Mouse (Mus musculus): ENCODE measurements at regions not wholly inside any gene's neighbourhood (a gene's known extent, or its start where the extent isn't known, plus 50 kb on each side); places are given as distances from the start of the nearest gene placed in this dataset.

DNA sequence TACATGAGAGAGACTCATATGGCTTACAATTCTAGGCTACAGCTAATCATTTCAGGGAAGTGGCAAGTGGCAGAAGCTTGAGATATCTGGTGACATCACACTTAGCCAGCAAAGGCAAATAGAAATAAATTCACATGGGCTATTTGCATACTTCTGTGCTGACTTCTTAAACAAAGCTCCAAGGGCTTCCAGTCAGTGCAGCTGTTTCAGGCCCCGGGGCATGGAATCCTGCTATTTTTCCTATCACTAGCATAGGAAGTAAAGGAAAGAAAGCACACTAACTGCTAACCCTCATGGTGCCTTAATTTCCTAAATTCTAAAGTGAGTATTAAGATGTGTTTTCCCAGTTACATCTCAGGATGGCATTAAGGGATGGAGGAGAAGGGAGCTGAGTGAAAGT lies 140.6 kb upstream of the Marcks start:
- DNase-seq (ENCODE audit: low spot score): no peak

DNA sequence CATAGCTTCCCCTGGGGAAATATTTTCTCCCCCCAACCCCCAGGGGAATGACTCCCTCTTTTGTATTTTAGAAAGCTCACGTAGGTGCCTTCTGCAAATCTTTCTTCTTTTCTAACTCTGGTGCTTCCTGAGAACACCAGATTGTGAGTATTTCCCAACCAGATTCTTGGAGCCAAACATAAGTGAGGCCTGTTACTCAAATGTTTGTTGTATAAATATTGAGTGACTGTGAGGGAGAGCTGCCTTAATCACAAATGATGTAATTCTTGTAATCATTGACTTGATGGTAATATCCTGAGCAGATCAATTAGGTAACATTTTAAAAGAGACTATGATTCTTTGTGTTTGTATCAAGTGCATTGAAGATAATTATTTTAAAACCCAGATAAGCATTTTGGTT lies 137.1 kb upstream of the Marcks start:
- no peak for DNase-seq (ENCODE audit: low spot score)

DNA sequence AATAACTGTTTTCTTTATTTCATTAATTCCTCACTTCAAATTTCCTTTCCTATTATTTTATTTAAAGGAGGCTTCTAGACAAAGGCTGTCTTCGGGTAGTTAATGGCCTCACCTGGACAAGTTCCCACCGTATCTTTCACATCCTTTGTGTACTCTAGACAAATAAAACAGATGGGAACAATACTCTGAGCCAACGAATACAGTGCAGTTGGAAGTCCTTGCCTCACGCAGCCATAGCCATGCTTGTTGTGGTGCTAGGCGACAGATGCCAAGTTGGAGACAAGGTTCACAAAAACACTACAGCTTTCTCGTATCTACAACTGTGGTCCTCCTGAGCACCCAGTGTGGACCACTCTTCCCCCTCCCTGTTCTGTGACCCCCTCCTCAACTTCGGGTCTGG lies 136.6 kb upstream of the Marcks start:
- DNase-seq (ENCODE audit: low spot score): no peak

DNA sequence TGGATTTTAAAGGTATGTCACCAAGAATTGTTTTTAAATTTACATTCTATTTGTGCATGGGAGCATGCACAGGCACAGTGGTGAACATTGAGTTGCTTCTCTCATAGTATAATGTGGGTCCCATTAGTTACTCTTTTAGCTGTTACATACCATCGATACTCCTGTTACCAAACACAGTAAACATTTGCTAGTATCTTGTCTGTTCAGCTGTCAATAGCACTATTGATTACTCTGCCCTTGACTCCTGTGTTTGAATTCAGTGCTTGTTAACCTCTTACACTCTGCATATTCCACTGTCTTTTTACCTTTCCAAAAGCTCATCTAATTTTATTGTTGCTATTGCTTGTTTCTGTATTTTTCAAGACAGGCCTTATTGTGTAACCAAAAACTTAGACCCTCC lies 133.2 kb upstream of the Marcks start:
- DNase-seq (ENCODE audit: low spot score): no peak

DNA sequence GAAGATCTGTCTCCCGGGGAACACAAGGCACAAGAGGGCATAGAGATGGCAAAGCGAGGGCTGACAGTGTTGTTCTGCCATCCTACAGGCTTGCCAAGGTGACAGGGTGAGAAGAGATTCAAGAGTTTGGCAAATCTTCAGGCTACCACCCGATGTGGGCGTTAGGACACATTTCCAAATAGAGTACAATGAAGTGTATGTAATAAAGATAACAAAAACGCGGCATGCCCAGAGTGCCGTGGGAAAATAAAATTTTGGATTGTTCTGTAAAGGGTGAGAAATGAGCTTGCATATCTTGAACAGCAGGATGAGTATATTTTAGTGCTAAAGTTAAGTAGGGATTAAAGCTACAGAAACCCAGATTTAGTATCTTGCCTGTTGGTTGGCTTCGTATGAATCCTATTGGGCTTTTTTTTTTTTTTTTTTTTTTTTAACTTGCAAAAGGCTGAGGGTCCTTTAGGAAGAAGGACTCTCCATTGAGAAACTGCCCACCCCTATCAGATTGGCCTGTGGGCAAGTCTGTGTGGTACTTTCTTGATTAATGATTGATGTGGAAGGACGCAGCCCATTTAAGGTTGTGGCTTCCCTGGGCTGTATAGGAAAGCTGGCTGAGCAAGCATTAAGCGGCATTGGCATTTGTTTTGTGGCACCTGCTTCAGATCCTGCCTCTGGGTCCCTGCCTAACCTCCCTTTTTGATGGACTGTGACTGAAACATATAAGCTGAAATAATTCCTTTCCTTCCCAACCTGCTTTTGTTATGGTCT lies 131.7 kb upstream of the Marcks start:
- no peak for DNase-seq (ENCODE audit: low spot score)

DNA sequence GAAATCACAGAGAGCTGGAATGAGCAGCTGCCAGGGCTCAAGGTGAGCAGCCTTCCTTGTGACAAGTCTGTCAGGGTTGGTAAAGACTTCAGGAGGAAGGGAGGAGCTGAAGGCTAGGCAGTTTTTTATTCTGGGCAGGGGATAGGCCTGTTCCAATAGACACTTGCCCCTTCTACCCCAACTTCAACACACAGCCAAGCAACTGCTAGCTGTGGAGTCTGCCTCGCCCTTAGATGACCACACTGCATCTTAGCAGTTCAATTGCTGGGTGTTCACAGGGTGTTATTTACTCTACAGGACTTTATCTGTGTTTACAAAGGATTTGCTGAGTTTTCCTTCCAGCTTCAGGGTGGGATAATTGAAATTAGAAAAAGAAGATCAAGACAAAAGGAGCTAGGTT lies 128.2 kb upstream of the Marcks start:
- DNase-seq (ENCODE audit: low spot score): no peak

DNA sequence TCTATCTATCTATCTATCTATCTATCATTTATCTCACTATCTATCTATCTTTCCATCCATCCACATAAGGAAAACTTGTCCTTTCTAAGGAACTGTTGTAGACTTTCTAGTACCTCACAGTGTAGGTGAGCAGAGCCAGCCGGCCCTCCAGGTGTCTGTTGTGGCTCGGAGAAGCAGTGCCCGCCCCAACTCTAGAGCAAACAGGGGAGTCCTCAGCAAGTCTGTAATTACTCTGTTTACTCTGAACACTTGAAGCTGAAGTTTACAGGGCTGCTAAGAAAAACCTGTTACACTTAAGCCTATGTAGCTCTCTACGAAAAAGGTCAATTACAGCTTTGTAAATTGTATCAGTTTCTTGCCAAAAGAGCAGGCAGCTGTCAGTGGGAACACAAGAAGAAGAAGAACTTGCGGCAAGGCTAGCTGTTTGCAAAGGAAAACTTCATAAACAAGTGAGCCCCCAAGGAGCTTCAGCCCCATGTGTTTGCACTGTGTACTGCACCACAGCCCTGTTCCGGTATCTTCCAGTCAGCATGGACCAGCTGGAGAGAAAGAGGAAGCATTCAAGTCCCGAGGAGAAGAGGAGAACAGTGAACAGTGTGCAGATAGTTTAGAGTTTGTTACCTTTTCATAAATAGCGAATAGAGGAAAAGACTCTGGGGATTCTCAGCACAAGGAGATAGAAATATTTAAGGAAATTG lies 122.2 kb upstream of the Marcks start:
- no peak for DNase-seq (ENCODE audit: low spot score)

DNA sequence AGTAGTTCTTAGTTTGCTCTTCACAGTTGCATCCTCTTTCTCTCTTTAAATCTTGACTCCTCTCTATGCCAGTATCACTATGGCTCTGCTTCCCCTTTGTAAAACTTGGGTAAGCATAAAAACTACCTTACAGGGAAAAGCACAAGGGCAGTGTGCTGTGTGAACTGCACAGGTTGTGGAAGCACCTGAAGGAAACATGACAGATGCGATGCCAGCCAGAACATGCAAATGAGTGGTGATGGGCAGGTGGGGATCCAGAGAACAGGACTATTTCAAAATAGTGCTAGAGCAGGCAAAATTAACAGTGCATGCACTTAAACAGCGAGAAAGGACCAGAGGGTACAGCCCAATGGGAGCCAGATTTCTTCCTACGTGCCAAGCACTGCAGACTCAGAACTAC lies 120.5 kb upstream of the Marcks start:
- no peak for DNase-seq (ENCODE audit: low spot score)

DNA sequence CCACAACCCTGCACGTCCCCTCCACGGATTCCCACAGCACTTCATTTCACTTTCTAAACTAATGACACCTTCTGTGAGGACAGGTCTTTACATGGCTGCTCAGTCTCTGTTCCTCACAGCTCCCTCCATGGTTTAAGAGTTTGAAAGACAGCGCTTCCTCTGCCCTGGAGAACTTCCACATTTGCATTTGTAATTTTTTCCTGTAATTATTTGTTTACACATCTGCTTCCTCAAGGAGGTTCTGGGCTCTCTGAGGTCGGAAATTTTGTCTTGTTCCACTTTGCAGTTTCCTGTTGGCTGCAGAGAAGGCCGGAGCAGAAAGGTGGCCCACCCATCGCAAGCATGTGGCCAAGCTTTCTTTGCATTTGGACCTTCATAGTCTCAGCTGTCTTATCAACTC lies 118.8 kb upstream of the Marcks start:
- no peak for DNase-seq (ENCODE audit: low spot score)

DNA sequence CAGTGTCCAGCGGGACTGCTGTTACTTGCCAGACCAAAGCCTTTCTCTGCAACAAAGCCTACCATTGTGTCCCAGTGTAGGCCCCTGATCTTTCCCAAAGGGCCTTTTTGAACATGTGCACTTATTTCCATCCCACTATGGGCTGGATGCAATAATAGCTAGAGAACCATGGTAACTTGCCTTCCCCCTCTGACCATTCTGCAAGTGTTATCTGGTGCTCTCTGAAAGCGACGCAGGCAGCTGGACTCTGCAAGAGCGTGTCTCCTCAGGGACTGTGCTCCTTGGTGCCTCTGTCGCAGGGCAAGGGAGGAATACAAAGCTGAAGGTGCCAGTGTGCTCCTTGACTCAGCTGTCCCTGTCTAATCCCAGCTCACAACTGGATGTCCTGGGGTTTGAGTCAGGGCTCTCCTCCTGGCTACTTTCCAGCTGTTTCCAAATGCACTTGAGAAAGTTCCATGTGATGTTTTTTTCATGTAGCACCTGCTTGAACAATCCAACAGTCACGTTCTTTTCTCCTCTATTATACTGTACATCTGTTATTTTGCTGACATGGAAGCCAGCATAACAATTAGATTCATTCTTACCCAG lies 112.3 kb upstream of the Marcks start:
- DNase-seq (ENCODE audit: low spot score): no peak

DNA sequence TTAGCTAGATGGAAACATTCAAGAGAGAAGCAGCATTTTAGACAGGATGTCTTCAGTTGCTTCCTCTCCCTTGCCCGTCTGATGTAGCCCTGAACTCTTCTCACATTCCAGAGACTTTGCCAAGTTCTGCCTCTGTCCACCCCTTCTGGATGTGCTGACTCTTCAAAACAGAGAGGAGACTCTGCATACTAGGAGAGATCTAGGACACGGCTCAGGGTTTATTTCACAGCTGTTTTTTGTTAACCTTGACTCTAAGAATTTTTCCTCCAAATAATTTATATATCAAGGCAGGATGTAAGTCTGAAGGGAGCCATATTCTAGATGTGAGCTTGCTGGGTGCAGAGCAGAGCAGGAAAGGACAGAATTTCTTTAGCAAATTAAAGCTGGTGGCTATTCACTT lies 111.4 kb upstream of the Marcks start:
- DNase-seq (ENCODE audit: low spot score): no peak

DNA sequence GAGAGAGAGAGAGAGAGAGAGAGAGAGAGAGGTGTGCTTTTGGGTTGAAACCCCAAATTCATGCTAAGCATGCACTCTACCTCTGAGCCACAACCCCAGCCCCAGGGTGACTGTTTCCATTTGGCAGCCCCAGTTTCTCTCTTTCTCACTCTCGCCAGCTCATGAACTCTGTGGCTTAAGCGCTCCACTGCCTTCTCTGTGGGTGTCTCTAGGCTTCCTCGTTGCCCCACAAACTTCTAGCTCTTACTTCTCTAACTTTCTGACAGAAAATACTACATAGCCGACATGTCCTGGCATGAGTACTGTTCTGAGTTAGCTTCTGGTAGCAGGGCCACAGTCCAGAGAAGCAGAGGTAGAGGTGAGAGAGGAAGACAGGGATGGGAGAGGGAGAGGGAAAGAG lies 110.8 kb upstream of the Marcks start:
- DNase-seq (ENCODE audit: low spot score): no peak

DNA sequence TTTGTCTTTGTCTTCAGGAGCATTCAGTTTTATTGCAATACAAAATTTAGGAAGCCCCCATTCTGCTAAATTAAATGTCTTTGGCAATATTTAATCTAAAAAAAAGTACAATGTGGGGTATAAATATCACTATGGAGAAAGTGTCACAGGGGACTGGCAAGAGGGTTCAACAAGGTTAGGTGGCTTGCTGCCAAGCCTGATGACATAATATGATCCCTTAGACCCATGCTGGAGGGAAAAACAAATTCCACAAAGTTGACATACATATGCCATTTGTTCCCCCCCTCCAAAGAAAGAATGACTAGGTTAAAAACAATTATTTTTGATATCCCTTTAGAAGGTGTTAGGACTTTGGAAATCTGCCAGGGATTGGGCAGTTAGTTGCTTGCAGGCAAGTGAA lies 108.4 kb upstream of the Marcks start:
- no peak for DNase-seq (ENCODE audit: low spot score)

DNA sequence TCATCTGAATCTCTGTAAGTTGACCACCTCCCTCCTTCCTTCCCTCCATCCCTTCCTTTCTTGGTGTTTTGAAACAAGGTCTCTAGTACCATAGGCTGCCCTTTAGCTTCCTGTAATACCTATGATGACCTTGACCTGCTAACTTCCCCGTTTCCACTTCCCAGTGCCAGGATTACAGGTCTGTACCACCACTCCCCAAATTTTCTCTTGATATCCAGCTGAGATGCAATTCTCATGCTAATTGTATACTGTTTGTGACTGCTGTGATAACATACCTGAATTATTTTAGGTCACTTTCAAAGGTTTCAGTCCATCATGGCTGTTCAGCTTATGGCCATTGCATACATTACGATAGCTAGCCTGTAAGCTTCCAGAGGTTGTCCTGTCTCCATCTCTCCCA lies 104.4 kb upstream of the Marcks start:
- DNase-seq (ENCODE audit: low spot score): no peak

DNA sequence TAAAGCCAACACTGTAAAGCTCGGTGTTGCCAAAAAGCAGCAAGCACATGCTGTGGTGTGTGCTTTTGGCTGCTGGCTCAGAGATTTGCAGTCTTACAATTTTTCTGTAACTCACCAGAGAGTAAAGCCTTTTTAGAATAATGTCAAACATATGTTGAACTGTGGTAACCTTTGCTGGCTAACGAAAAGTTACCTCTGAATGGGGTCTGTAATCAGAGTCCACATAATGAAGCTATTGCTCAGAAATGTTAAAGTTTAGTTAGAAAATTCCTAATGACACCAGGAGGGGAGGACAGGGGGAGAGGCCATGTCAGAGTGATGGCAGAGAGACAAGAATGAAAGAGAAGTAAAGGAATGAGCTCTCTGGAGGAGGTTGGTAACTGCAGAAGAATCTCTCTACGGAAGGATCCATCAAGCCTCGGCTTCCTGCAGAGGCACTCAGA lies 103.1 kb upstream of the Marcks start:
- no peak for DNase-seq (ENCODE audit: low spot score)

DNA sequence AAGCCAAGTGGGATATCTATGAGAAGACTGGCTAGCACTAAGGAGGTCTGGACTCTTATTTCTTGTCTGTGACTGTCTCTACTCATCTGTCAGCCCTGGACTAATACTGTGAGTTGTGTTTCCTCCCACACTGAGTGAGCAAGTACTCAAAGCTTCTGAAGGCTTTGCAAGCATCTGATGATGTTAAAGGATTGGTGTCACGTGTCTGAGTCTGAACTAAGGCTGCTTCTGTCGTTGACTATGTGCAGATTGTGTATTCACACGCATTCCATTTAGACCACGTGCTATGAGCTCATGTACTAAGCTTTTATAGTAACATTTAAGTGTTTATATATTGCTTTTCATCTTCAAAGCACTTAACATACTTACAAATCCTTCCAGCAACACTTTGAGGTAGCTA lies 101.9 kb upstream of the Marcks start:
- DNase-seq (ENCODE audit: low spot score): no peak

DNA sequence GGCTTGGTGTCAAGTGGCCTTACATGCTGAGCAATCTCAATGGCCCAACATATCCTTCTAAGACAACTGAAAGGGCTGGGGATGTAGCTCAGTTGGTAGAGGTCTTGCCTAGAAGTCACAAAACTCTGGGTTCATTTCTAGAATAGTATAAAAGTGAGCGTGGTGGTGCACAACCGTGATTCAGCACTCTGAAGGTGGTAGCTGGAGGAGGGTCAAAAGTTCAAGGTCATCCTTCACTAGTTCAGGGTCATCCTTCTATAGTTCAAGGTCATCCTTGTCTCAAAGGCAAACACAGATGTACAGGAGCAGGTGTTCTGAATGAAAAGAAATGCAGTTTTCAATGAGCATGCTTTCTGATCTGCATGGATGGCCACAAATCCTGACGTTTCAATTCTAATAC lies 101.5 kb upstream of the Marcks start:
- DNase-seq (ENCODE audit: low spot score): no peak

DNA sequence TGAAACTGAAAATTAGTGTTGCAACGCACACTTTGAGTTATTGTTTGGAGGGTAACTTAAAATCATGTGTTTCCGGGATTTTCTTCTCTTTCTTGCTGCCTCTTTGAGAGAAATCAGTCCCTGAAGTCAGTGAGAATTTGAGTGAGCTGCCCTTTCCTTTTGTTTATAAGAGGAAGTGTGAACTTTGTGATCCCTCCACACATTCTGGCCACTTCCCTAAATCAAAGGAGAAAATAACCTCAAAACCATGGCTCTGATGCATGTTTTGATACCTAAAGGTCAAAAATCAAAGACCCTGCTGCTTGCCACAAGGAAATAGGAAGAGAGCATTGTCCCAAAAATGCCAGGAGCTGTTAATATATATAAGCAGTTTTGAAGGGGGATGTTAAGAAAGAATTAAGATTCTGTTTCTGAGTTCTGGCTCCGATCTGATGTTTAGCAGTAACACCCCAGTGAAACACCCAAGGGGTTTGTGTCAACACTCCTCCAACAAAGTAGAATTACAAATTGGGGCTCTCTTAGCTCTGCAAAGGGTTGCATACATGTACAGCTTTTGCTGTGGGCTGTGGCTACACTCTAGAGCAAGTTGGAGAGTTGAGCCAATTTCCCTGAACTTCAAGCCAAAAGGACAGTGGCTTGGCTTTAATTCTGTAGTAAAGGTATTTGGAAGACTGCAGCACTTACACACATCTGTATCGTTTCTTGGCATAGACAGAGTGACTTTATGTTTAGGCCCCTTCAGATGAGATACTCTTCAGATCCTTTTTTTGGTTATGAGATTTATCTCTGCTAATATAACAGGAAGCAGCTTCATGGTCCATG lies 97.5 kb upstream of the Marcks start:
- no peak for DNase-seq (ENCODE audit: low spot score)

DNA sequence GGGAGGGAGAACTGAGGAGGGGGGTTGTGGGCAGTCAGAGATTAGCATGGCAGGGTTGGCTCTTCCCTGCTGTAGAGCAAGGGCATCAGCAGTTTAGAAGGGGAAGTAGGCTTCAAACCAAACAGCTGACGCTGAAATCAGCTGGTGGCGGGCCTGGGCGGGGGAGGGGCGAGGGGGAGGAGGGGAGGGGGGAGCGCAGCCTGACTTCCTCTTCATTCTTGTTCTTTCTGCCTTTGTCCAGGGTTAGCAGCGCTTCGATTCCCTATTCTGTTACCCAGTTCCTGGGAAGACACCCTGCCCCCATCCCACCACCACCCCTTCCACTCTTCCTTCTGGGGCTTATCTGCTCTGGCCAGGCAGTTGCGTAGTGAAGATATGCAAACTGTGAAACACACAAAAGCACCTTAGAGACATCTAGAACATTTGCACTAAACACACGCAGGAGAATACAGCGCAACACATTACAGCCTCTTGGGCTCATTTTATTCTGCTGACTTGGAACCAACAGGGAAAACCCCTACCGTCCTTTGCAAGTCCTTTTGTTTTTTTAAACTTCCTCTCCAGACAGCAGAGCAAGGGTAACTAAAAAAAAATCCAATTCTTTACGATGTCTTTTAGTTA lies 93.3 kb upstream of the Marcks start:
- DNase-seq (ENCODE audit: low spot score): peak; percentile 89

DNA sequence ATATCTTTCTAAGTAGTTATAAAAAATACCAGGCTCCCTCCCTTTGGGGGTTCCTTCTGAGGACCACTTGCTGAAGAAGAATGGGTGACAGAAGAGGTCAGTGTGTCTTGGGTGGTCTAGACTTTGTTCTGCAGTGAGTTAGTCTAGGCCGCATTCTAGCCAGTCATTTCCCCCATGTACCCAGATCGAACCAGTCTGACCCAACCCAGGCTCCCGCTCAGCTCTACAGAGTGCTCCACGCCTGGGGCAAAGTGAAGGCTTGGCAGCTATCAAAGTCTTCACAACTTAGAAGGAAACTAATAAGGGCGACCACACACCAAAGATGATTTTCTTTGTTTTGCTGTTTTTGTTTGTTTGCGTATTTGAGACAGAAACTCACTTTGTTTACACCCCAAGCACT lies 92.4 kb upstream of the Marcks start:
- DNase-seq (ENCODE audit: low spot score): peak; percentile 13

DNA sequence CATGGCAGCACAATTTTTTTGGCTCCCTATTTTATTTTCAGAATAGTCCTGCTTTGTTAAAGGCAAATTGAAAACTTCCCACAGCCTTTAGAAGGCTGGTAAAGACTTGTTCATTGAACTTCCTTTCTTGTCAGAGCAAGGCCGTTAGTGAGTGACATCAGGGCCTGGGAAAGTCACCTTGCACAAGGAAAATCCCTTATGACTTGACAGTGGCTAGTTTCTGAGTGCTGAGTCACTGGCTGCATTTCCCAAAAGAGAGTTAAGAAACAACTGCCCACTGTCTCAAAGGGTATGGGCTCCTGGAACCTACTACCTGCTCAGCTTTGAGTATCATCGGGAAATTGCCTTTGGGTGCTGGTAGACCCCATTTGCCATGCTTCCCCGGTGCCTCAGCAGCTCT lies 89.2 kb upstream of the Marcks start:
- DNase-seq (ENCODE audit: low spot score): no peak

DNA sequence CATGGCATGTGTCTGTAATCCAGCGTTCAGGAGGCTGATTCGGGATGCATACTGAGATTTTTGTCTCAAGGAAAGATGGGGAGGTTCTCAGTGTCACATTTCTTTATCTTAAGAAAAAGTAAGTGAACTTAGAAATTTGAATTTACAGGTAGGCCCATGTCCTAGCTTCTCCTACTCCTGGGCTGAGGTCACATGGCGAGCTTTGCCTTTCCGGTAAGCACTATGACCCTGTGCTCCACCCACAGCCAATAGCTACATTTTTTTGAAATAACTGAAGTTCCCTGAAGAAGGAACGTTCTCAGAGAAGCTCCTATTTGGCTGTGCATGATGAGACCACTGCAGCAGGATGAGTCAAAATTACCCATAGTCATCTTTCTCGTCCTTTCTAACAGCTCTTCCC lies 83.0 kb upstream of the Marcks start:
- DNase-seq (ENCODE audit: low spot score): no peak
